Mouse (Mus musculus) C2C12 (cell line): ENCODE results near the gene Rpl3.
"Not testable (repeated sequence)": the region's sequence is repeated elsewhere in the genome, so short reads cannot be mapped to it uniquely, and the experiment has no call there.

Source experiments
- CEBPB ChIP-seq: IDR thresholded peaks from one replicate; pipeline ENCODE4 v1.6.1; 2011; ENCODE audit warnings: low read depth, mild to moderate bottlenecking, control low read depth, moderate library complexity
- CTCF ChIP-seq: IDR thresholded peaks from one replicate; pipeline ENCODE4 v1.5.1; 2011; ENCODE audit not compliant: control insufficient read depth, insufficient read depth, insufficient read length
- MAX ChIP-seq: IDR thresholded peaks from one replicate; pipeline ENCODE4 v1.6.1; 2011; ENCODE audit warnings: mild to moderate bottlenecking, control low read depth

GRCm38 (mm10) chr15:80122431-80122830, 30.8 kb upstream of the Rpl3 start:
- TF ChIP-seq CTCF, MAX, CEBPB: not testable (repeated sequence)
